Mouse (Mus musculus) stomach, embryonic 15.5 days (tissue): ENCODE data around the gene Focad. TPM values are rescaled to one million over a fixed set of nuclear protein-coding genes. Genes with fewer than 3 reads are reported as not detected.
A peak's percentile ranks its signal among the peaks of the same experiment; 100 is the strongest.

ENCODE experiments used
- ATAC-seq: fragments of 200-750 bp; cut with Nextera tagmentation; 2 replicates; pipeline ENCODE4 v1.8.0; 2017; ENCODE audit warnings: low read depth, moderate number of reproducible peaks, moderate TSS enrichment; ENCODE audit not compliant: insufficient read depth, low FRiP score
- H3K27ac ChIP-seq: fragments of 300-500 bp; sonication (generic); 2 replicates; pipeline ENCODE4 v1.5.1; 2015; ENCODE audit warnings: mild to moderate bottlenecking, inconsistent platforms
- H3K27me3 ChIP-seq: fragments of 300-500 bp; sonication (generic); replicated peaks from 2 replicates; pipeline ENCODE4 v1.6.1; 2015; ENCODE audit warnings: inconsistent platforms
- H3K36me3 ChIP-seq: fragments of 300-500 bp; sonication (generic); 2 replicates; pipeline ENCODE4 v1.6.1; 2015; ENCODE audit warnings: inconsistent platforms
- H3K4me1 ChIP-seq: fragments of 300-500 bp; sonication (generic); 2 replicates; pipeline ENCODE4 v1.6.1; 2015; ENCODE audit warnings: inconsistent platforms
- H3K4me2 ChIP-seq: fragments of 300-500 bp; sonication (generic); 2 replicates; pipeline ENCODE4 v1.6.1; 2015; ENCODE audit warnings: mild to moderate bottlenecking, inconsistent platforms
- H3K4me3 ChIP-seq: fragments of 300-500 bp; sonication (generic); replicated peaks from 2 replicates; pipeline ENCODE4 v1.5.1; 2015; ENCODE audit warnings: inconsistent platforms
- H3K9ac ChIP-seq: fragments of 300-500 bp; sonication (generic); 2 replicates; pipeline ENCODE4 v1.6.1; 2015; ENCODE audit warnings: inconsistent platforms
- H3K9me3 ChIP-seq: fragments of 300-500 bp; sonication (generic); 2 replicates; pipeline ENCODE4 v1.6.1; 2016; ENCODE audit warnings: inconsistent platforms
- WGBS: fragments of 180-500 bp; shearing (Covaris S2); methylation state at CpG from one replicate; pipeline ENCODE4 v1.1.7; 2015; 5-methylcytosine and 5-hydroxymethylcytosine counted together
- microRNA counts: library from miRNA; unstranded; fragments of <30 nt; microRNA quantifications from one replicate; lab custom pipeline; 2016
- microRNA-seq: library from miRNA; unstranded; fragments of <30 nt; microRNA quantifications from one replicate; pipeline ENCODE4, GENCODE M21; 2016
- polyA plus RNA-seq: library from polyadenylated mRNA; unstranded; fragments of >200 nt; fragmentation: Nextera tagmentation; extraction: Ambion mirVana; gene quantifications from 2 replicates; pipeline ENCODE4 v1.2.1, GENCODE M21; 2015

Focad gene
- polyA plus RNA-seq, 1 experiment from 2014 or later: 12.0 TPM

GRCm38 (mm10) chr4:88448976-88449375, 354.5 kb downstream of the Focad start:
- no peaks in the 10 kb centered on the region for H3K27me3 ChIP-seq

GRCm38 (mm10) chr4:88450087-88450765, 355.8 kb downstream of the Focad start:
- no peak overlapping the region for H3K4me3 ChIP-seq
- H3K9ac ChIP-seq: no peak overlapping the region
- no peaks in the 10 kb centered on the region for H3K9me3 ChIP-seq
- no peak for ATAC-seq
- H3K4me2 ChIP-seq: no peak overlapping the region
- no peaks in the 10 kb centered on the region for H3K36me3 ChIP-seq
- 77% methylated on average over 1 of the region's 1 CpGs for WGBS
- H3K27ac ChIP-seq: no peak overlapping the region
- no peaks in the 10 kb centered on the region for H3K4me1 ChIP-seq
- no peaks in the 10 kb centered on the region for H3K27me3 ChIP-seq

More at GRCm38 (mm10) chr4:88448976-88449375, 354.5 kb downstream of the Focad start:
- Histone ChIP-seq H3K27ac (no peak overlapping the region), H3K4me2 (no peak overlapping the region), H3K9ac (no peak overlapping the region), H3K4me1 (no peaks in the 10 kb centered on the region), H3K4me3 (no peak overlapping the region), H3K9me3 (no peaks in the 10 kb centered on the region), H3K36me3 (no peaks in the 10 kb centered on the region)
- WGBS: 55% methylated on average over 2 of the region's 2 CpGs
- no peak for ATAC-seq

GRCm38 (mm10) chr4:88458093-88458492, 363.7 kb downstream of the Focad start:
- no peak for ATAC-seq
- Histone ChIP-seq H3K9me3 (no peaks in the 10 kb centered on the region), H3K36me3 (no peaks in the 10 kb centered on the region), H3K4me2 (no peak overlapping the region), H3K4me1 (no peaks in the 10 kb centered on the region), H3K27ac (no peak overlapping the region), H3K27me3 (no peaks in the 10 kb centered on the region), H3K9ac (no peak overlapping the region), H3K4me3 (no peak overlapping the region)
- WGBS: 88% methylated on average over 1 of the region's 1 CpGs

- Histone ChIP-seq H3K27ac (no peak overlapping the region), H3K4me3 (no peak overlapping the region), H3K9ac (no peak overlapping the region), H3K4me1 (no peaks in the 10 kb centered on the region), H3K4me2 (no peak overlapping the region), H3K36me3 (no peaks in the 10 kb centered on the region), H3K27me3 (no peaks in the 10 kb centered on the region), H3K9me3 (no peaks in the 10 kb centered on the region)
- ATAC-seq: no peak
- WGBS: 67% methylated on average over 2 of the region's 2 CpGs
Observed at GRCm38 (mm10) chr4:88458673-88459072, 364.2 kb downstream of the Focad start.

MicroRNAs encoded within 50 kb of the gene (microRNA counts, 519-probe panel; counts per million panel counts)
- 1,720 counts per million, percentile 12 among the panel's probes with 10 or more counts for microRNA mmu-miR-491 (lab: Ali Mortazavi, UCI)

Small RNA genes lying within 50 kb of the gene (microRNA-seq; reads per million reads assigned to microRNA genes)
- gene Mir491: 0.97 reads per million

Other genes starting within 250 kb of the Focad start
- 38.7 and 39.2 TPM in 2 replicates for gene Mllt3, start 61.3 kb upstream of the Focad start, polyA plus RNA-seq